Mouse (Mus musculus): Measurements from ENCODE around the gene Caly.

Gene Caly

GRCm38 (mm10) chr7:140090601-140091000, 8.3 kb upstream of the Caly start:
- no peak for DNase-seq (ENCODE audit: low spot score in 2 of 2)

GRCm38 (mm10) chr7:140081408-140082241, 723 bp downstream of the Caly start:
- no peak for DNase-seq (ENCODE audit: low spot score in 2 of 2)

- DNase-seq (ENCODE audit: low spot score in 2 of 2), result peak in 1 of 2 experiments; percentile 45
These were observed 1.7 kb downstream of the Caly start for GRCm38 (mm10) chr7:140080503-140081156.

- DNase-seq (ENCODE audit: low spot score in 2 of 2), result peak in 1 of 2 experiments; percentile 68
These were observed 3.6 kb downstream of the Caly start for GRCm38 (mm10) chr7:140078711-140079110.

GRCm38 (mm10) chr7:140077698-140078097, 4.7 kb downstream of the Caly start:
- no peak for DNase-seq (ENCODE audit: low spot score in 2 of 2)

- DNase-seq (ENCODE audit: low spot score in 2 of 2), result no peak
These were observed 12.2 kb downstream of the Caly start for GRCm38 (mm10) chr7:140070042-140070711.

- no peak for DNase-seq (ENCODE audit: low spot score in 2 of 2)
These were observed 15.0 kb downstream of the Caly start for GRCm38 (mm10) chr7:140067397-140067796.

- peak; percentile 43 to 80 for DNase-seq (ENCODE audit: low spot score in 2 of 2)
These were observed 19.3 kb downstream of the Caly start for GRCm38 (mm10) chr7:140063092-140063491.

GRCm38 (mm10) chr7:140062307-140062706, 20.0 kb downstream of the Caly start:
- DNase-seq (ENCODE audit: low spot score in 2 of 2), result no peak

GRCm38 (mm10) chr7:140061832-140062130, 20.6 kb downstream of the Caly start:
- DNase-seq (ENCODE audit: low spot score in 2 of 2), result no peak

- no peak for DNase-seq (ENCODE audit: low spot score in 2 of 2)
These were observed 21.2 kb downstream of the Caly start for GRCm38 (mm10) chr7:140060936-140061831.

GRCm38 (mm10) chr7:140059601-140060000, 22.7 kb downstream of the Caly start:
- DNase-seq (ENCODE audit: low spot score in 2 of 2), result no peak

- no peak for DNase-seq (ENCODE audit: low spot score in 2 of 2)
These were observed 23.8 kb downstream of the Caly start for GRCm38 (mm10) chr7:140058528-140058927.

GRCm38 (mm10) chr7:140057413-140058407, 24.6 kb downstream of the Caly start:
- DNase-seq (ENCODE audit: low spot score in 2 of 2), result no peak

GRCm38 (mm10) chr7:140054124-140054523, 28.2 kb downstream of the Caly start:
- no peak for DNase-seq (ENCODE audit: low spot score in 2 of 2)

- no peak for DNase-seq (ENCODE audit: low spot score in 2 of 2)
These were observed 33.1 kb downstream of the Caly start for GRCm38 (mm10) chr7:140049115-140049689.

- DNase-seq (ENCODE audit: low spot score in 2 of 2), result no peak
These were observed 33.8 kb downstream of the Caly start, which contains the start of gene Msx3 for GRCm38 (mm10) chr7:140048361-140049114. TSS of gene Msx3 (minus strand) at chr7:140049089.

GRCm38 (mm10) chr7:140047811-140048311, 34.5 kb downstream of the Caly start:
- no peak for DNase-seq (ENCODE audit: low spot score in 2 of 2)

- no peak for DNase-seq (ENCODE audit: low spot score in 2 of 2)
These were observed 36.8 kb downstream of the Caly start for GRCm38 (mm10) chr7:140045546-140045945.

Data from spleen, postnatal 10 days (tissue).